Mouse (Mus musculus) testis, adult 2 months (tissue): ENCODE data around the gene Dnali1. TPM values are rescaled to one million over a fixed set of nuclear protein-coding genes. Genes with fewer than 3 reads are reported as not detected.

ENCODE experiments used
- H3K27ac ChIP-seq: fragments of 200-500 bp; 2 replicates; pipeline ENCODE4 v1.5.1; 2012; ENCODE audit warnings: low read depth, low read length; ENCODE audit not compliant: control insufficient read depth, insufficient read depth
- H3K27me3 ChIP-seq: fragments of 200-500 bp; 2 replicates; pipeline ENCODE4 v1.6.1; 2012; ENCODE audit warnings: mild to moderate bottlenecking, low read length, moderate library complexity; ENCODE audit not compliant: control insufficient read depth, insufficient read depth
- H3K36me3 ChIP-seq: fragments of 200-500 bp; 2 replicates; pipeline ENCODE4 v1.6.1; 2012; ENCODE audit warnings: mild to moderate bottlenecking, low read length; ENCODE audit not compliant: control insufficient read depth, insufficient read depth
- H3K4me1 ChIP-seq: fragments of 200-500 bp; 2 replicates; pipeline ENCODE4 v1.6.1; 2012; ENCODE audit warnings: low read length; ENCODE audit not compliant: control insufficient read depth, insufficient read depth
- H3K4me3 ChIP-seq: fragments of 200-500 bp; 2 replicates; pipeline ENCODE4 v1.5.1; 2012; ENCODE audit warnings: low read depth, mild to moderate bottlenecking, low read length, moderate library complexity, mixed read lengths; ENCODE audit not compliant: control insufficient read depth
- CTCF ChIP-seq: fragments of 200-500 bp; IDR thresholded peaks from 2 replicates; pipeline ENCODE4 v1.5.1; 2012; ENCODE audit warnings: low read depth, mild to moderate bottlenecking, inconsistent platforms, low read length, moderate library complexity; ENCODE audit not compliant: control insufficient read depth, insufficient read depth, insufficient replicate concordance
- POLR2A ChIP-seq: fragments of 200-500 bp; IDR thresholded peaks from 2 replicates; pipeline ENCODE4 v1.6.1; 2012; ENCODE audit warnings: low read depth, mild to moderate bottlenecking, inconsistent platforms, low read length, moderate library complexity; ENCODE audit not compliant: control insufficient read depth
- polyA plus RNA-seq: library from polyadenylated mRNA; depleted of rRNA; stranded (reverse); fragments of >200 nt; gene quantifications from 2 replicates; pipeline ENCODE4 v1.2.3, GENCODE M21; 2012

Dnali1 gene
- polyA plus RNA-seq, 1 experiment, result 185 TPM

GRCm38 (mm10) chr4:125059025-125059424 lies 6.5 kb downstream of the Dnali1 start:
- H3K27ac ChIP-seq, result no peak overlapping the region
- no peak overlapping the region for H3K4me3 ChIP-seq
- TF ChIP-seq CTCF (peak; percentile 77; the same call in 1 of the 2 replicates), POLR2A (no peak)
- peaks cover 2% of the 10 kb centered on the region; the same call in 1 of the 2 replicates for H3K36me3 ChIP-seq
- no peaks in the 10 kb centered on the region for H3K27me3 ChIP-seq
- H3K4me1 ChIP-seq, result no peaks in the 10 kb centered on the region

- H3K4me1 ChIP-seq, result no peaks in the 10 kb centered on the region
- H3K36me3 ChIP-seq, result peaks cover 2% of the 10 kb centered on the region; the same call in 1 of the 2 replicates
- H3K27me3 ChIP-seq, result no peaks in the 10 kb centered on the region
- H3K27ac ChIP-seq, result no peak overlapping the region
- TF ChIP-seq CTCF, result no peak
- no peak for TF ChIP-seq POLR2A
- H3K4me3 ChIP-seq, result no peak overlapping the region
These were observed 7.5 kb downstream of the Dnali1 start for GRCm38 (mm10) chr4:125058033-125058432.

GRCm38 (mm10) chr4:125057273-125057672 lies 8.2 kb downstream of the Dnali1 start:
- Histone ChIP-seq H3K36me3 (peaks cover 4% of the 10 kb centered on the region), H3K27ac (no peak overlapping the region), H3K27me3 (no peaks in the 10 kb centered on the region), H3K4me3 (no peak overlapping the region), H3K4me1 (no peaks in the 10 kb centered on the region)
- TF ChIP-seq CTCF, result no peak
- no peak for TF ChIP-seq POLR2A

- Histone ChIP-seq H3K4me1 (no peaks in the 10 kb centered on the region), H3K27me3 (no peaks in the 10 kb centered on the region), H3K36me3 (peaks cover 5% of the 10 kb centered on the region), H3K27ac (no peak overlapping the region), H3K4me3 (no peak overlapping the region)
- TF ChIP-seq CTCF (no peak), POLR2A (no peak)
These were observed 9.0 kb downstream of the Dnali1 start for GRCm38 (mm10) chr4:125056476-125056875.

- TF ChIP-seq CTCF (no peak), POLR2A (no peak)
- H3K4me3 ChIP-seq, result no peak overlapping the region
- no peaks in the 10 kb centered on the region for H3K4me1 ChIP-seq
- H3K36me3 ChIP-seq, result peaks cover 5% of the 10 kb centered on the region
- no peak overlapping the region for H3K27ac ChIP-seq
- no peaks in the 10 kb centered on the region for H3K27me3 ChIP-seq
These were observed 10.1 kb downstream of the Dnali1 start for GRCm38 (mm10) chr4:125055385-125055784.

- H3K27ac ChIP-seq, result no peak overlapping the region
- TF ChIP-seq POLR2A (no peak), CTCF (no peak)
- H3K36me3 ChIP-seq, result peaks cover 7% of the 10 kb centered on the region
- H3K4me1 ChIP-seq, result no peaks in the 10 kb centered on the region
- H3K4me3 ChIP-seq, result no peak overlapping the region
- H3K27me3 ChIP-seq, result no peaks in the 10 kb centered on the region
These were observed 21.0 kb downstream of the Dnali1 start for GRCm38 (mm10) chr4:125044454-125044853.

GRCm38 (mm10) chr4:125034341-125034740 lies 31.2 kb downstream of the Dnali1 start:
- Histone ChIP-seq H3K4me1 (no peaks in the 10 kb centered on the region; the same call in 1 of the 2 replicates), H3K27ac (no peak overlapping the region), H3K27me3 (no peaks in the 10 kb centered on the region), H3K36me3 (no peaks in the 10 kb centered on the region), H3K4me3 (no peak overlapping the region)
- TF ChIP-seq POLR2A (no peak), CTCF (no peak)

- Histone ChIP-seq H3K4me1 (no peaks in the 10 kb centered on the region; the same call in 1 of the 2 replicates), H3K27me3 (no peaks in the 10 kb centered on the region), H3K4me3 (peak overlapping the region; percentile 98), H3K36me3 (no peaks in the 10 kb centered on the region), H3K27ac (peak overlapping the region; percentile 95)
- TF ChIP-seq CTCF (no peak), POLR2A (peak; percentile 100)
These were observed 35.5 kb downstream of the Dnali1 start for GRCm38 (mm10) chr4:125029891-125030614.
